Mouse (Mus musculus) embryonic fibroblast, embryonic 13.5 days (primary cell): ENCODE data around the gene Gm13691. TPM values are rescaled to one million over a fixed set of nuclear protein-coding genes. Genes with fewer than 3 reads are reported as not detected.
"Not testable (repeated sequence)": the region's sequence is repeated elsewhere in the genome, so short reads cannot be mapped to it uniquely, and the experiment has no call there.

Experiments
- H3K27ac ChIP-seq: 2 replicates; pipeline ENCODE4 v1.5.1; 2012; ENCODE audit warnings: low read length, control low read depth, inconsistent platforms; ENCODE audit not compliant: insufficient read depth
- H3K4me1 ChIP-seq: 2 replicates; pipeline ENCODE4 v1.6.1; 2011; ENCODE audit warnings: low read length; ENCODE audit not compliant: control insufficient read depth, insufficient read depth
- H3K4me3 ChIP-seq: 2 replicates; pipeline ENCODE4 v1.5.1; 2011; ENCODE audit warnings: mild to moderate bottlenecking, control low read depth, low read length; ENCODE audit not compliant: insufficient read depth
- CTCF ChIP-seq: IDR thresholded peaks from 2 replicates; pipeline ENCODE4 v1.5.1; 2011; ENCODE audit warnings: mild to moderate bottlenecking, control low read depth, low read length, moderate library complexity, borderline replicate concordance; ENCODE audit not compliant: insufficient read depth
- POLR2A ChIP-seq: IDR thresholded peaks from 2 replicates; pipeline ENCODE4 v1.6.1; 2011; ENCODE audit warnings: low read depth, mild to moderate bottlenecking, control low read depth, low read length, moderate library complexity
- polyA plus RNA-seq: library from polyadenylated mRNA; stranded (reverse); fragments of >200 nt; gene quantifications from 2 replicates; pipeline ENCODE4 v1.2.4, GENCODE M21; 2011; ENCODE audit warnings: low read depth; ENCODE audit not compliant: missing spikeins, insufficient read length

Gm13691 gene
- polyA plus RNA-seq, 1 experiment = not detected

DNA sequence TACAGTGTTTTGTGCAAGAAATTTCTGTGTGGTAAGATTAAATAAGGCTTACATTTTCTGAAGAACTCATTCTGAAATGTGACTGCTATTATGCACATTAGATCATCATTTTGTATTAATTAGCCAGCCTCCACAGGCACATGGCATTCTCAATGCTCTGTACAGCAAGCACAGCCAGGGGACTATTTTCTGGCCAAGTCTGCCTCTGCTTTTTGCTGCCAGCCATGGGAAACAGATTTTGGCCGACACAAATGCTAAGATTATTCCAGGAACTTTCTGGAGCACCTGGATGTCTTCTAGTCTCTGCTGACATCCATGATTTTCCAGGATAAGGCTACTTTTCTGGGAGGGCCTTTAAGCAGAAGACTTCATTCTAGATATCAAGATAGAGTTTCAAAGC is 18.6 kb downstream of the Gm13691 start:
- TF ChIP-seq POLR2A (no peak), CTCF (no peak)
- Histone ChIP-seq H3K4me3 (no peak overlapping the region), H3K27ac (no peak overlapping the region), H3K4me1 (no peaks in the 10 kb centered on the region)

DNA sequence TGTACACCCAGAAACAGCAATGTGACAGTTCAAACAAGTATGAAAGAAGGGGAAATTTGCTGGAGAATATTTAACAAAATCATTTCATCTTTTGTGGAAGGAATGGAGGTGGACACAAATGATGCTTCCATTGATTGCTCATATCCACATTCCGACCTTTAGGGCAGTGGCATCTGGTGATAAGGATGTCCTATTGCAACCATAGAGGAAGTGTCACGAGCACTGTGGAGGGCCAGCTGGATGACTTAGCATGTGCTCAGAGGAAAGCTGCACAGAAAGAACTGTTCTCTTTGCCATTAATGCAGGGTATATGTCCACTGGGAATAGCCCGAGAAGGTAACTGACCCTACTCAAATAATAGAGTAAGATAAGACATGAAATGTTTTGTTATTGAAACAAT is 19.5 kb downstream of the Gm13691 start:
- H3K27ac ChIP-seq = no peak overlapping the region
- H3K4me3 ChIP-seq = no peak overlapping the region
- TF ChIP-seq CTCF (no peak), POLR2A (no peak)
- H3K4me1 ChIP-seq = no peaks in the 10 kb centered on the region

DNA sequence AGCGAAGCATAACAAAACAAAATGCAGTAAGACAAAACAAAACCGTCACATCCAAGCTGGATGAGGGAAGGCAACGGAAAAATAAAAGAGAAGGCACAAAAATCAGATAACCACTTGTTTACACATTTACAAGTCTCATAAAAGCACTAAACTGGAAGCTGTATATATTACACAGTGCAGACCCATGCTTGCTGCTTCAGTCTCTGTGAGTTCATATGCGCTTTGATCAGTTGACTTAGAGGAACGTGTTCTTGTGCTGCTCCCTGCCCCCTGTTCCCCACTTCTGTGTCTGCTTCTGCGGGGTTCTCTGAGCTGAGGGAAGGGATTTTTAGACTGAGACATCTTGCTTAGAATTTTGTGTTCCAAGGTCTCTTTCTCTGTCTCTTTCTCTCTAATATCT is 24.2 kb downstream of the Gm13691 start:
- TF ChIP-seq CTCF (no peak), POLR2A (no peak)
- H3K4me1 ChIP-seq = peaks cover 8% of the 10 kb centered on the region; the same call in 1 of the 2 replicates
- no peak overlapping the region for H3K4me3 ChIP-seq
- H3K27ac ChIP-seq = no peak overlapping the region

DNA sequence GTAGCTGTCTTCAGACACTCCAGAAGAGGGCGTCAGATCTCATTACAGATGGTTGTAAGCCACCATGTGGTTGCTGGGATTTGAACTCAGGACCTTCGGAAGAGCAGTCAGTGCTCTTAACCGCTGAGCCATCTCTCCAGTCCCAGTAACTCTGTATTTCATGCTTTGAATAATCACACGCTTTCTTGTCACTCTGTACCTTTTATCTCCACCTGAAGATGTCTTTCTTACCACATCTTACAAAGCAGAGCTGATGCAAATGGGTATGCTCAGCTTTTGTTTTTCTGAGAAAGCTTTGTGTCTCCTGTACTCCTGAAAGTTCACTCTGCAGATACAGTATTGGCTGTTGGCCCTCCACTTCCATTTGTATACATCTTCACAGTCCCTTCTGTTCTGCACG is 25.9 kb downstream of the Gm13691 start:
- H3K4me3 ChIP-seq, H3K27ac ChIP-seq, H3K4me1 ChIP-seq: not testable (repeated sequence)

DNA sequence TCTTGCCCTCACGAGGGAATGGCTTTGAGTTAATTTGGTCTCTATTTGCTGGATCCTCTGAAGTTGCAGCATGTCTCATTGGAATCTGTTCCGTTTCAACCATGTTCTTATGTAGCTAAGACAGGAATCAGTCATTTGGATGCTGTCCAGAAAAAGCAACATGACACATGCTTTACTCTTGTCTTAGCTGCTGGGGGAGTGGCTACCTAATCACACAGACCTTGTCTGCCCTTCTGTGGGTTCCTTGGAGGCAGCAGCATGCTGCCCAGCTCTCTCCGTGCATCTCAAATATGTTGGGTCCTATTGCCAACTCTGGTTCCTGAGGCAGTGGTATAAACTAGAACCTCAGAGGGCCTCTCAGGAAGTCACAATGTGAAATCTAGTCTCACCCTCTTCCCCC is 28.0 kb downstream of the Gm13691 start:
- Histone ChIP-seq H3K4me3 (no peak overlapping the region), H3K4me1 (peaks cover 8% of the 10 kb centered on the region; the same call in 1 of the 2 replicates), H3K27ac (no peak overlapping the region)
- TF ChIP-seq CTCF (no peak), POLR2A (no peak)

DNA sequence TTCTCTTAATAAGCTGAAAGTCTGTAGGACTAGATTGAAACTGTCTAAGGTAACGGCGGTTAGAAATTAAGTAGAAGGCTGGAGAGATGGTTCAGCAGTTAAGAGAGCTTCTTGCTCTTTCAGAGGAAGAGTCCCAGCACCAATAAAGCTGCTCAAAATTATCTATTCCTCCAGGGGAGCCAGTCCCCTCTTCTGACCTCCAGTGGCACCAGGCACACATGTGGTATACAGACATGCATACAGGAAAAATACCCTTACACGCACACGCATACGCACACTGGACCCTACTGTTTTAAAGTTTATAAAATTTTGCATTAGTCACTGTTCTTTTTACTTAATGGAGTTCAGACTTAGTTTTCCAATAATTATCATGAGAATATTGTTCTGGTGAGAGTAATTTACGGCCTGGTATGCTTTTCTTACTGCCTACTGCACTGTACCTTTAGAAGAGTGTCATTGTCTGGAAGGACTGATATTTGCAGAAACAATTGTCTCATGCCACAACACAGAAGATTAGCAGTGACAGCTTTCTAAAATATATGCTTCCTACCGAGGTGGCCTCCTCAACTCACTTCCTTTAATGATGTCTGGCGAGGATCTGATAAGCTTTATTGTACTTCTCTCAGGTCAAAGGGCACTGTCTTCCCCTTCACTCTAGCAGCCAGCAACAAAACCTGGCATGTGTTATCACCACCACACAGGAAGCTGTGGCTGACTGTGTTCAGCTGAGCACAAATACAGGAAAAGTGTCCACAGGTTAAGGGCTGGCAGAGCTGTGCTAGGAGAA is 29.4 kb downstream of the Gm13691 start:
- Histone ChIP-seq H3K4me3 (no peak overlapping the region), H3K27ac (no peak overlapping the region), H3K4me1 (peaks cover 8% of the 10 kb centered on the region; the same call in 1 of the 2 replicates)
- TF ChIP-seq CTCF = no peak
- no peak for TF ChIP-seq POLR2A

DNA sequence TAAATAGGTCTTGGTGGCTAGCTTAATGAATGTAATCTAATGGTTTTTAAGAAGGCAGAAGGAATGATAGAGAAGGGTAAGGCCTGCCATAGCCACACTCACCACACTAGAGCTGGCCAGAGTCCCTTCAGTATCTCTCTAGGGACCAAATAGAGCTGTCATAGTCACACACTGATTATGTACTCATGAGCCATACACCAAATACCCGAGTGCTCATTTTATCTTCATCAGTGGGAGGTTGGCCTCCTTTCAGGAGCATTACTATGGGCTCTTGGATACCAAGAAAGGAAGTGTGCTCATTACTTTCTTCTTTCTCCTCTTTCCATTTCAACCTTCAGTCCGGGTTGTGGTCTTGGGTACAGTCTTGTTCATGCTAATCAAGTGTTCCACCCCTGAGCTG is 31.6 kb downstream of the Gm13691 start:
- no peak overlapping the region for H3K4me3 ChIP-seq
- no peak overlapping the region for H3K27ac ChIP-seq
- TF ChIP-seq CTCF (no peak), POLR2A (no peak)
- H3K4me1 ChIP-seq = peaks cover 8% of the 10 kb centered on the region; the same call in 1 of the 2 replicates

DNA sequence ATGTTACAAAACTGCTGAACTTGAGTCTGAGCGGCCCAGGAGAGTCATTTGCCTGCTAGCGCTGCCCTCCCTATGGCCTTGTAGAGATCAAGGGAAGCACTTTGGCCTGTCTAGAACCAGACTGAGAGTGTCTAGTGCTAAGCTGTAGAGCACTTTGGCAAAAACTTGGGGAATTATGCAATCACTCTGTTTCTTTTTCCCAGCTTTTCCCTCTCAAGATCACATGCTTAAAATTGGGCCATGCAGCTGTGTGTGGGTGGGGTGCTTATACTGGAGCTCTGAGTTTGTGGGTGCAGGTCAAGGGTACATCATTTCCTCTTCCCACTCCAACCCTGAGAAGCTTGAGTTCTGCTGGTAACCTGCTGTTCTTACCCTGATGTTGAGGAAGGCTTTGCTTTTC is 32.6 kb downstream of the Gm13691 start:
- Histone ChIP-seq H3K4me3 (no peak overlapping the region), H3K4me1 (peaks cover 6% of the 10 kb centered on the region; the same call in 1 of the 2 replicates), H3K27ac (no peak overlapping the region)
- no peak for TF ChIP-seq POLR2A
- TF ChIP-seq CTCF = no peak

DNA sequence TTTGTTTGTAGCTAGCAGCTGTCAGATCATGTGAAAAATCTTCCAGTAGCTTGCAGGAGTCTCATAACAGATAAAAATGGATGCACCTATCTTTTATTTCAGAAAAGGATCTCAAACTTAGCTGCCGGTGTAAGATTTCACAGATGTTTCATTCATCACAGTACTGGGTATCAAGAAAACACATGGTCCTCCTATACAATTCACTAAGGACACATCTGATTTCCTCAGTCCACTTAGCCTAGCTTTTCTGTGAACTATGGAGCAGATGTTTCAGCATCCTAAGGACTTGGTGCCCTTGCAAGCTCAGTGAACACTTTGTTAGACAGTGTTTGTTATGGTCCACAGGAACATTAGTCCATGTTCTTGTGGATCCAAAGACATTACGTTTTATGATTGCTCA is 33.0 kb downstream of the Gm13691 start:
- TF ChIP-seq POLR2A (no peak), CTCF (no peak)
- Histone ChIP-seq H3K4me1 (peaks cover 4% of the 10 kb centered on the region; the same call in 1 of the 2 replicates), H3K27ac (no peak overlapping the region), H3K4me3 (no peak overlapping the region)

DNA sequence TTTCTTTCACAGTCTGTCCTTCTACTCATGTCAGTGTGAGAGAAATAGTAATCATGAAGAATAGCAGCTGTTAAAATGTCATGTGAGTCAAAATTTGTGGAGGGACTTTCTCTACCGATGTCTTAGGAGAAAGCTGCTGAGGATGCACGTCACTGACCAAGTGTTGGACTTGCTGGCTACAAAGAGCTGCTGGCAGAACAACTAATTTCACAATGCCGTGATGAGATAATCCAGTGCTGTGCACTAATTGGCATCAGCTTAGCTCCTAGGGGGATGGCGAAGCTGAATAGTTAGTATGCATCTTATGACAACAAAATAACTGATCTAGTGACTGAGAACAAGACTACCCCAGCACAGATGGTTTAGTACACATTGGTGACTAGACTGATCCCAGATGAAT is 34.9 kb downstream of the Gm13691 start:
- Histone ChIP-seq H3K27ac (no peak overlapping the region), H3K4me3 (no peak overlapping the region)

More for the DNA sequence above, 34.9 kb downstream of the Gm13691 start:
- no peaks in the 10 kb centered on the region for H3K4me1 ChIP-seq
- TF ChIP-seq CTCF = no peak
- TF ChIP-seq POLR2A = no peak
